10 mouse cellular contexts compared by ENCODE assay signal in the genomic region with DNA sequence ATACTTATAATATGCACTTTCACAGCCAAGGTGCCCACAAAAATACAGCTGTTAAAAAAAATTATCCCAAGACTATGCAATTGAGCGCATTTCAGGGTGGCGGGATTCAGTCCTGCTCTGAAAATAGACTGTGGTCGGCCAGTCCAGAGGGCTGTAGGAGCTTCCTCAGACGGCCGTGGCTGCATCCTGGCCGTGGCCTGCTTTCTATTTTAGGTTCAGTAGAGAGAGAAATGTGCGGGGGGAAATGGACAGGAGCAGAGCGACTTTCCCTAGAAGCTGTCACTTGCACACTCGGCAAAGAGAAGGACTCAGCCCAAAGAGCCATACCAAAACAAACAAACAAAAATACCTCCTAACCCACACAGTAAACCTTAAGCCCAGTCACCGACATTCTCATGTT.
DNase-seq lines count a peak whose midpoint lies in the region; ATAC-seq lines count a peak whose summit lies in the region.
"Had no signal": no experiment of that assay in that cellular context is flagged by ENCODE, and none has a peak within 500 bp of the region (broad histone marks: within the 10 kb centered on the region; RNA-seq: fewer than 3 reads in every experiment).

No protein-coding gene starts in this region.

- ATAC-seq in forebrain, embryonic 14.5 days, result no peak

- 90% methylated on average over 10 of the region's 10 CpGs for WGBS in forebrain, embryonic 14.5 days

- H3K4me3 ChIP-seq in forebrain, embryonic 14.5 days (ENCODE audit: low read depth, low read length), result no peak overlapping the region
- H3K4me3 ChIP-seq: forebrain, embryonic 12.5 days had no signal

- H3K36me3 ChIP-seq in forebrain, embryonic 14.5 days (ENCODE audit: control insufficient read depth, insufficient read depth, low read length), result no peaks in the 10 kb centered on the region
- H3K36me3 ChIP-seq: forebrain, embryonic 12.5 days had no signal

- intact Hi-C loops in gastrocnemius, postnatal 14 days (cut with DNase I; ENCODE audit: low total_unique reads), result no loop called here
- intact Hi-C loops in heart, postnatal 36 days (cut with DNase I), result loop anchor here (2.0 to 5.0 kb wide), 2 partner anchors 50 to 106 kb away; no protein-coding TSS in a partner anchor

- no peaks in the 10 kb centered on the region for H3K27me3 ChIP-seq in forebrain, embryonic 14.5 days (replicated peaks; ENCODE audit: control insufficient read depth, insufficient read depth, low read length)
- H3K27me3 ChIP-seq: CH12.LX; forebrain, embryonic 12.5 days had no signal

- H3K27ac ChIP-seq in forebrain, embryonic 14.5 days (ENCODE audit: low read depth, low read length), result no peak overlapping the region
- H3K27ac ChIP-seq: forebrain, embryonic 12.5 days had no signal

- no peak overlapping the region for H3K4me2 ChIP-seq in forebrain, embryonic 14.5 days (ENCODE audit: low read length)
- H3K4me2 ChIP-seq: forebrain, embryonic 12.5 days had no signal

- H3K4me1 ChIP-seq in forebrain, embryonic 14.5 days (ENCODE audit: control insufficient read depth, insufficient read depth, low read length), result no peaks in the 10 kb centered on the region
- H3K4me1 ChIP-seq: forebrain, embryonic 12.5 days had no signal

- H3K9me3 ChIP-seq in forebrain, embryonic 14.5 days (replicated peaks; ENCODE audit: control insufficient read depth, low read length), result no peaks in the 10 kb centered on the region
- H3K9me3 ChIP-seq: forebrain, embryonic 12.5 days had no signal

- DNase-seq in gastrocnemius, postnatal 14 days, result peak; percentile 36
- no peak for DNase-seq in gastrocnemius, postnatal 10 days
- DNase-seq in adrenal gland, postnatal 14 days, result peak; percentile 48
- DNase-seq in cerebellum, postnatal 36 days, result peak; percentile 63 to 68
- peak; percentile 40 to 42 for DNase-seq in heart, postnatal 36 days
- no peak for DNase-seq in thymus, postnatal 14 days
- DNase-seq in retina, embryonic 14.5 days (ENCODE audit: low spot score), result no peak
- no peak for DNase-seq in forebrain, embryonic 14.5 days (ENCODE audit: low spot score)

- no peak overlapping the region for H3K9ac ChIP-seq in forebrain, embryonic 14.5 days (ENCODE audit: low read length)
- H3K9ac ChIP-seq: forebrain, embryonic 12.5 days had no signal

Comparison
In these comparisons a context has a peak if more than half of its experiments do, and no peak if none do; other contexts are left out.
1. DNase-seq: peak in gastrocnemius, postnatal 14 days (single experiment), adrenal gland, postnatal 14 days (single experiment), cerebellum, postnatal 36 days (2 of 2) and heart, postnatal 36 days (2 of 2); none in gastrocnemius, postnatal 10 days (single experiment), thymus, postnatal 14 days (single experiment), retina, embryonic 14.5 days (single experiment) and forebrain, embryonic 14.5 days (single experiment).